Mouse (Mus musculus): ENCODE data around the gene Gm8279. TPM values are rescaled to one million over a fixed set of nuclear protein-coding genes. Genes with fewer than 3 reads are reported as not detected.
"Not testable (repeated sequence)": the region's sequence is repeated elsewhere in the genome, so short reads cannot be mapped to it uniquely, and the experiment has no call there.

The Gm8279 gene
- not detected for total RNA-seq (2021)

DNA sequence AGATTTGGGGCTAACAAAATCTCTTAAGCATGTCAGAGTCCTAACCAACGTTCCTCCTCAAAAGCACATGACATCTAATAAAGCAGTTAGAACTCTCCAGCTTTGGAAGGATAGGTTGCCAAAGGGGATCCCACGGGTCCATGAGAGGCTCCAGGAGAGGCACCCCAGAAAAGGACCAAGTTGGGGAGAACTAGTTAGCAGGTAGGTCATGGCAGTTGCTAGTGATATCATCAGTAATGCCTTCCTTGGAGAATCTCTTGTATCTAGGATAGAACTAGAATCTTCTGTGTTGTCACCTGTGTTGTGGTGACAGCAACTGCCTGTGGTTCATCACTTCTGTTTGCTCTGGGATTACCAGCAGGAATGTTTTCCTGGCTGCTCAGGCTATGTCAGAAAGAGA, at the start of gene Gm8279:
TSS of gene Gm8279 (plus strand) at position 301 of the 400 bp plus-strand sequence.
- DNase-seq (ENCODE audit: extremely low spot score in 1 of 2, low spot score in 1 of 2) = not testable (repeated sequence)

DNA sequence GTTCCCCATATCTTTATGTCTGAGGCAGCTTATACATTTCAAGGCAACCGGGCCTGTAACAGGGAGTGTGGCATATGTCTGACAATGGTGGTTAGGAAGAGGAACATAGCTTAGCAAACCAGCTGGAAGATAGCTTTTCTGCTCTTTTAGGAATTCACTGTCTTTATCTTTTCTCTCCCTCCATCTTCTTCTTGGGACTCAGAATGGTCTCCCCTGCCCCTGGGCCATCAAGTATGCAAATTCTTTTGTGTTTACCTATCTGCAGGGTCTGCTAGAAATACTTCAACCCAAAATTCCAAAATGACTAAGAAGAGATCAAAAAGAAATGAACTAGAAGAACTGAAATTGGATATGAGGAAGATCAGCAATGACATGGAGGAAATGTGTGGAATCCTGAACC, 32.9 kb downstream of the Gm8279 start, which contains the start of gene Gm3317:
TSS of gene Gm3317 (plus strand) at position 301 of the 400 bp plus-strand sequence.
- DNase-seq (ENCODE audit: extremely low spot score in 1 of 2, low spot score in 1 of 2) = not testable (repeated sequence)

- DNase-seq (ENCODE audit: extremely low spot score in 1 of 2, low spot score in 1 of 2) = not testable (repeated sequence)
Observed at GRCm38 (mm10) chr14:5185493-5185892, 54.2 kb downstream of the Gm8279 start, which contains the start of gene Gm8271. Gene Gm8271, plus strand, starts transcription at chr14:5185793.

Other genes with a start within 250 kb of the Gm8279 start
- gene Gm3278, start 239.1 kb upstream of the Gm8279 start, total RNA-seq (2021) = not detected
- not detected for gene Gm8297, start 147.6 kb upstream of the Gm8279 start, total RNA-seq (2021)
- under 1 TPM in 1 of 2 experiments, not detected in 1; 0.94 TPM for gene Gm3298, start 115.6 kb upstream of the Gm8279 start, total RNA-seq (2021)
- gene 4930555G01Rik, start 80.9 kb upstream of the Gm8279 start, total RNA-seq (2021) = not detected
- 1 to 10 TPM in 1 of 2 experiments, under 1 TPM in 1; 0.77 to 1.7 TPM for gene Gm8281, start 60.5 kb upstream of the Gm8279 start, total RNA-seq (2021)
- gene Gm3317, start 33.0 kb downstream of the Gm8279 start, total RNA-seq (2021) = not detected
- not detected for gene Gm8271, start 54.3 kb downstream of the Gm8279 start, total RNA-seq (2021)
- under 1 TPM in 1 of 2 experiments, not detected in 1; 0.15 TPM for gene Gm3526, start 129.1 kb downstream of the Gm8279 start, total RNA-seq (2021)
- not detected for gene Gm3542, start 203.4 kb downstream of the Gm8279 start, total RNA-seq (2021)